Mouse (Mus musculus) stomach, postnatal 0 days (tissue): ENCODE measurements at regions not wholly inside any gene's neighbourhood (a gene's known extent, or its start where the extent isn't known, plus 50 kb on each side); places are given as distances from the start of the nearest gene placed in this dataset.

ENCODE experiments used
- CTCF ChIP-seq: IDR thresholded peaks from 2 replicates; pipeline ENCODE4 v1.5.1; 2016; ENCODE audit warnings: antibody characterized with exemption, low read depth, mild to moderate bottlenecking, moderate library complexity
- EP300 ChIP-seq: optimal IDR thresholded peaks from 2 replicates; pipeline ENCODE3; 2016; ENCODE audit warnings: antibody characterized with exemption

- TF ChIP-seq CTCF (no peak), EP300 (no peak)
Measured at GRCm38 (mm10) chr13:69062692-69063233, 63.4 kb upstream of the Adcy2 start.
